Mouse (Mus musculus) cerebellum, postnatal 36 days (tissue): Measurements from ENCODE around the gene Fez1.

ENCODE experiments used
- DNase-seq, 2 experiments: peaks; one replicate each; pipeline ENCODE4 v3.0.0; 2021 to 2022; ENCODE audit warnings: mixed read lengths in 2 of 2

The Fez1 gene

GRCm38 (mm10) chr9:36846346-36846745, 24.7 kb downstream of the Fez1 start:
- DNase-seq, result no peak

GRCm38 (mm10) chr9:36848661-36849060, 27.0 kb downstream of the Fez1 start:
- no peak for DNase-seq

GRCm38 (mm10) chr9:36850091-36850490, 28.4 kb downstream of the Fez1 start:
- DNase-seq, result no peak

GRCm38 (mm10) chr9:36852175-36852574, 30.5 kb downstream of the Fez1 start:
- DNase-seq, result no peak

- DNase-seq, result no peak
These were observed 34.7 kb downstream of the Fez1 start for GRCm38 (mm10) chr9:36856351-36856750.

- no peak for DNase-seq
These were observed 35.9 kb downstream of the Fez1 start for GRCm38 (mm10) chr9:36857476-36858117.

- peak; percentile 88 to 91 for DNase-seq
These were observed 37.0 kb downstream of the Fez1 start for GRCm38 (mm10) chr9:36858677-36859076.

- DNase-seq, result no peak
These were observed 40.9 kb downstream of the Fez1 start for GRCm38 (mm10) chr9:36862576-36862975.

GRCm38 (mm10) chr9:36863694-36864093, 42.0 kb downstream of the Fez1 start:
- DNase-seq, result no peak

- no peak for DNase-seq
These were observed 43.5 kb downstream of the Fez1 start for GRCm38 (mm10) chr9:36864862-36865813.

GRCm38 (mm10) chr9:36868662-36869061, 47.0 kb downstream of the Fez1 start:
- no peak for DNase-seq

- peak; percentile 45 to 66 for DNase-seq
These were observed 48.6 kb downstream of the Fez1 start for GRCm38 (mm10) chr9:36870263-36870662.

- DNase-seq, result no peak
These were observed 52.1 kb downstream of the Fez1 start for GRCm38 (mm10) chr9:36873796-36874195.

- no peak for DNase-seq
These were observed 54.6 kb downstream of the Fez1 start for GRCm38 (mm10) chr9:36876313-36876712.

- DNase-seq, result no peak
These were observed 55.1 kb downstream of the Fez1 start for GRCm38 (mm10) chr9:36876787-36877186.

- no peak for DNase-seq
These were observed 60.0 kb downstream of the Fez1 start for GRCm38 (mm10) chr9:36881615-36882014.

- no peak for DNase-seq
These were observed 60.5 kb downstream of the Fez1 start for GRCm38 (mm10) chr9:36882034-36882745.

- no peak for DNase-seq
These were observed 61.9 kb downstream of the Fez1 start for GRCm38 (mm10) chr9:36883569-36883968.

- DNase-seq, result peak; percentile 58 to 64
These were observed 63.6 kb downstream of the Fez1 start for GRCm38 (mm10) chr9:36885237-36885636.

GRCm38 (mm10) chr9:36890552-36890951, 68.9 kb downstream of the Fez1 start:
- DNase-seq, result peak; percentile 57 to 58

GRCm38 (mm10) chr9:36893413-36893990, 71.8 kb downstream of the Fez1 start:
- DNase-seq, result no peak

GRCm38 (mm10) chr9:36894242-36894641, 72.6 kb downstream of the Fez1 start:
- no peak for DNase-seq
